13 mouse cellular contexts compared by ENCODE assay signal in the genomic region with DNA sequence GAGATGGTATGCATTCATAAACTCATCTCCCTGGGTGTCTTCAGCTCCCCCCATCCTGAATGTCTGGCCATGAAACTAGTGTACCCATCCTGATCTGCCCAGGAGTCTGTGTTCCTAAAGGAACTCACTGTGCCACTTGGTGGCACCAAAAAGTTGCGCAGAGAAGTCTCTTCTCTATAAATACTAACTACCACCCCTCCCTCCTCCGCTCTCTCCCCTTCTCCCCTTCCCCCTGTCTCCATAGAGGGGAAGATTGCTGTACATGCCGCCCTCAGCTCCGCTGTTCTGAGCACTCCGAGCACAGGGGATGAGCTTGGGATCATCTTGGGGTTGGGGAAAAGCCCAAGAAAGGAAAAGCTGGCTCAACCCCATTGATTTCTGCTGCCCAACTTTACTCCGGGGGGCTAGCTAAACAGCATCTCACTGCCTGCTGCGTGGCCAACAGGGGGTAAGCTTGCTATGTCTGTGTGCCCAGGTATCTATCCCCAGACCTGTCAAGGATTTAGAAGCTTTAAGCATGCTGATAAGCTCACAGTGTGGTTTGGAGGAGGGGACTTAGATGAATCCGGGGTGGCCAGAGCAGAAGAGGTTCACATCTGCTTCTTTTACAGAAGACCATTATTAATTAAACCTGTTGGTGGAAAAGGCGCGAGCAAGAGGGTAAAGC. TPM values are rescaled to one million over a fixed set of nuclear protein-coding genes. Genes with fewer than 3 reads are reported as not detected.
DNase-seq lines count a peak whose midpoint lies in the region; ATAC-seq lines count a peak whose summit lies in the region.
"Had no signal": no experiment of that assay in that cellular context is flagged by ENCODE, and none has a peak within 500 bp of the region (broad histone marks: within the 10 kb centered on the region; RNA-seq: fewer than 3 reads in every experiment).

No protein-coding gene starts in this region.

- H3K36me3 ChIP-seq in forebrain, embryonic 13.5 days (ENCODE audit: poor library complexity, severe bottlenecking): no peaks in the 10 kb centered on the region
- no peaks in the 10 kb centered on the region for H3K36me3 ChIP-seq in forebrain, embryonic 11.5 days (ENCODE audit: control insufficient read depth, insufficient read depth, low read length)
- H3K36me3 ChIP-seq in neural tube, embryonic 15.5 days: no peaks in the 10 kb centered on the region
- no peaks in the 10 kb centered on the region for H3K36me3 ChIP-seq in heart, embryonic 10.5 days
- H3K36me3 ChIP-seq: embryonic facial prominence, embryonic 13.5 days had no signal

- peaks cover 13% of the 10 kb centered on the region for H3K27me3 ChIP-seq in forebrain, embryonic 13.5 days
- peaks cover 7% of the 10 kb centered on the region for H3K27me3 ChIP-seq in forebrain, embryonic 11.5 days (ENCODE audit: control insufficient read depth, insufficient read depth, low read length)
- H3K27me3 ChIP-seq in neural tube, embryonic 15.5 days (replicated peaks): no peaks in the 10 kb centered on the region
- H3K27me3 ChIP-seq in heart, embryonic 10.5 days (ENCODE audit: insufficient read depth, poor library complexity, severe bottlenecking): peaks cover 33% of the 10 kb centered on the region

- H3K4me2 ChIP-seq in forebrain, embryonic 13.5 days: peak overlapping the region; percentile 39
- H3K4me2 ChIP-seq in forebrain, embryonic 11.5 days (ENCODE audit: low read depth, low read length, severe bottlenecking): no peak overlapping the region
- peak overlapping the region; percentile 74 for H3K4me2 ChIP-seq in neural tube, embryonic 15.5 days
- H3K4me2 ChIP-seq: embryonic facial prominence, embryonic 13.5 days had no signal

- H3K27ac ChIP-seq in forebrain, embryonic 13.5 days: no peak overlapping the region
- H3K27ac ChIP-seq in forebrain, embryonic 11.5 days (ENCODE audit: low read depth, low read length): no peak overlapping the region
- H3K27ac ChIP-seq in neural tube, embryonic 15.5 days (replicated peaks): peak overlapping the region; percentile 71
- no peak overlapping the region for H3K27ac ChIP-seq in heart, embryonic 10.5 days
- H3K27ac ChIP-seq: embryonic facial prominence, embryonic 13.5 days; macrophage had no signal

- peaks cover 7% of the 10 kb centered on the region; the same call in 1 of the 2 replicates for H3K4me1 ChIP-seq in forebrain, embryonic 13.5 days
- H3K4me1 ChIP-seq in forebrain, embryonic 11.5 days (replicated peaks; ENCODE audit: control insufficient read depth, insufficient read depth, low read length): peaks cover 4% of the 10 kb centered on the region; the same call in 1 of the 2 replicates
- peaks cover 6% of the 10 kb centered on the region for H3K4me1 ChIP-seq in neural tube, embryonic 15.5 days
- peaks cover 5% of the 10 kb centered on the region for H3K4me1 ChIP-seq in heart, embryonic 10.5 days
- H3K4me1 ChIP-seq: embryonic facial prominence, embryonic 13.5 days had no signal

- peak overlapping the region; percentile 22 for H3K4me3 ChIP-seq in forebrain, embryonic 13.5 days
- no peak overlapping the region for H3K4me3 ChIP-seq in forebrain, embryonic 11.5 days (ENCODE audit: low read depth, low read length)
- H3K4me3 ChIP-seq in neural tube, embryonic 15.5 days (replicated peaks): peak overlapping the region; percentile 57
- no peak overlapping the region for H3K4me3 ChIP-seq in heart, embryonic 10.5 days
- H3K4me3 ChIP-seq: embryonic facial prominence, embryonic 13.5 days had no signal

- DNase-seq in forebrain, embryonic 11.5 days (ENCODE audit: low spot score): no peak
- DNase-seq in frontal cortex, postnatal 10 days (ENCODE audit: low spot score in 2 of 2): peak; percentile 55 to 58
- peak; percentile 53 for DNase-seq in left cerebral cortex, adult 11 months (ENCODE audit: low spot score)
- no peak for DNase-seq in heart, embryonic 10.5 days (ENCODE audit: low spot score)
- DNase-seq in gastrocnemius, postnatal 25 days: no peak
- DNase-seq: B cell, adult 2 months had no signal

- 8% methylated on average over 9 of the region's 10 CpGs for WGBS in forebrain, embryonic 13.5 days
- WGBS in forebrain, embryonic 11.5 days: 8% methylated on average over 10 of the region's 10 CpGs
- WGBS in neural tube, embryonic 15.5 days: 13% methylated on average over 10 of the region's 10 CpGs
- 15% methylated on average over 10 of the region's 10 CpGs for WGBS in heart, embryonic 10.5 days

- no peaks in the 10 kb centered on the region for H3K9me3 ChIP-seq in forebrain, embryonic 13.5 days (replicated peaks)
- H3K9me3 ChIP-seq in forebrain, embryonic 11.5 days (ENCODE audit: control insufficient read depth, low read length): no peaks in the 10 kb centered on the region
- H3K9me3 ChIP-seq in neural tube, embryonic 15.5 days (replicated peaks): no peaks in the 10 kb centered on the region
- no peaks in the 10 kb centered on the region for H3K9me3 ChIP-seq in heart, embryonic 10.5 days
- H3K9me3 ChIP-seq: embryonic facial prominence, embryonic 13.5 days had no signal

- ATAC-seq in forebrain, embryonic 13.5 days: peak; percentile 46
- ATAC-seq in forebrain, embryonic 11.5 days (replicated peaks; ENCODE audit: low FRiP score): no peak
- peak; percentile 61 for ATAC-seq in neural tube, embryonic 15.5 days (ENCODE audit: low FRiP score)
- ATAC-seq in megakaryocyte progenitor cell, adult 5-6 weeks (replicated peaks; ENCODE audit: poor library complexity): no peak

- H3K9ac ChIP-seq in forebrain, embryonic 13.5 days: no peak overlapping the region; the same call in 1 of the 2 replicates
- H3K9ac ChIP-seq in forebrain, embryonic 11.5 days (ENCODE audit: low read length): no peak overlapping the region
- H3K9ac ChIP-seq in neural tube, embryonic 15.5 days (replicated peaks): peak overlapping the region; percentile 55
- H3K9ac ChIP-seq: embryonic facial prominence, embryonic 13.5 days had no signal

RNA-seq across cellular contexts. Expression of gene Grm5, which starts 2.4 kb away (rescaled TPM):
- 7.0 and 7.7 TPM in 2 replicates for polyA plus RNA-seq in forebrain, embryonic 13.5 days (2015; fragmentation: Nextera tagmentation; extraction: Ambion mirVana)
- 0.12 and 0.27 TPM in 2 replicates for polyA plus RNA-seq in forebrain, embryonic 11.5 days (2014; fragmentation: Nextera tagmentation; extraction: Ambion mirVana)
- polyA plus RNA-seq in neural tube, embryonic 15.5 days (2015; fragmentation: Nextera tagmentation; extraction: Ambion mirVana): 76.4 and 89.6 TPM in 2 replicates
- total RNA-seq in megakaryocyte progenitor cell, adult 5-6 weeks (2015): not detected in 2 replicates
- not detected in 2 replicates for total RNA-seq in megakaryocyte progenitor cell, adult 5-6 weeks (2017)
- polyA plus RNA-seq in heart, embryonic 10.5 days (2016; fragmentation: Nextera tagmentation; extraction: Ambion mirVana): not detected in 2 replicates
- not detected for total RNA-seq in gastrocnemius, postnatal 25 days (2021)
- polyA plus RNA-seq: gonadal fat pad, adult 2 months; intestine, embryonic 14.5 days; macrophage had no signal

Comparison
In these comparisons a context has a peak if more than half of its experiments do, and no peak if none do; other contexts are left out.
1. ATAC-seq: peak in forebrain, embryonic 13.5 days (single experiment) and neural tube, embryonic 15.5 days (single experiment); none in forebrain, embryonic 11.5 days (single experiment) and megakaryocyte progenitor cell, adult 5-6 weeks (single experiment).
2. H3K4me3 ChIP-seq: peak in forebrain, embryonic 13.5 days (single experiment) and neural tube, embryonic 15.5 days (single experiment); none in forebrain, embryonic 11.5 days (single experiment) and heart, embryonic 10.5 days (single experiment).
3. DNase-seq: peak in frontal cortex, postnatal 10 days (2 of 2) and left cerebral cortex, adult 11 months (single experiment); none in forebrain, embryonic 11.5 days (single experiment), heart, embryonic 10.5 days (single experiment) and gastrocnemius, postnatal 25 days (single experiment).